In genomic region chr8:70001892-70002191, GRCm38 (mm10) we compare ENCODE assay signal across 7 mouse cellular contexts. TPM values are rescaled to one million over a fixed set of nuclear protein-coding genes. Genes with fewer than 3 reads are reported as not detected.
DNase-seq lines count a peak whose midpoint lies in the region; ATAC-seq and TF ChIP-seq lines count a peak whose summit lies in the region.
"Not testable (repeated sequence)": the region's sequence is repeated elsewhere in the genome, so short reads cannot be mapped to it uniquely, and the experiment has no call there.

No protein-coding gene starts in this region.

- H3K27ac ChIP-seq in bone marrow macrophage, adult 2 months (ENCODE audit: insufficient read depth, low read depth, low read length): peak overlapping the region; percentile 99
- peak overlapping the region; percentile 78; the same call in 1 of the 2 replicates for H3K27ac ChIP-seq in heart, adult 2 months
- H3K27ac ChIP-seq in hindbrain, embryonic 11.5 days (ENCODE audit: low read depth, low read length): not testable (repeated sequence)
- 0 out of 2 replicates have a peak overlapping the region, but pooled peaks have one; percentile 51 for H3K27ac ChIP-seq in kidney, embryonic 14.5 days (ENCODE audit: low read depth, low read length)
- peak overlapping the region; percentile 85; the same call in 1 of the 2 replicates for H3K27ac ChIP-seq in liver, embryonic 12.5 days
- H3K27ac ChIP-seq in macrophage: peak overlapping the region; percentile 99
- peak overlapping the region; percentile 37; the same call in 1 of the 2 replicates for H3K27ac ChIP-seq in small intestine, adult 2 months (ENCODE audit: insufficient read depth, low read depth, low read length)

- peaks cover 32% of the 10 kb centered on the region for H3K4me1 ChIP-seq in bone marrow macrophage, adult 2 months (ENCODE audit: control insufficient read depth, insufficient read depth, low read length)
- peaks cover 23% of the 10 kb centered on the region for H3K4me1 ChIP-seq in heart, adult 2 months (ENCODE audit: control insufficient read depth, insufficient read depth, low read length)
- not testable (repeated sequence) for H3K4me1 ChIP-seq in hindbrain, embryonic 11.5 days (replicated peaks; ENCODE audit: control insufficient read depth, insufficient read depth, low read length); kidney, embryonic 14.5 days (ENCODE audit: control insufficient read depth, insufficient read depth, low read length)
- H3K4me1 ChIP-seq in liver, embryonic 12.5 days: peaks cover 36% of the 10 kb centered on the region
- H3K4me1 ChIP-seq in small intestine, adult 2 months (ENCODE audit: control insufficient read depth, insufficient read depth, insufficient read length, low read length): peaks cover 12% of the 10 kb centered on the region

- not testable (repeated sequence) for TF ChIP-seq EP300 in heart, adult 2 months (IDR thresholded peaks at IDR 0.05; ENCODE audit: insufficient read depth, low read depth, low read length)

- H3K27me3 ChIP-seq in heart, adult 2 months (ENCODE audit: control insufficient read depth, insufficient read depth, low read length); hindbrain, embryonic 11.5 days (ENCODE audit: control insufficient read depth, insufficient read depth, low read length); kidney, embryonic 14.5 days (ENCODE audit: control insufficient read depth, insufficient read depth, low read length); liver, embryonic 12.5 days (replicated peaks); small intestine, adult 2 months (ENCODE audit: control insufficient read depth, insufficient read depth, low read length): not testable (repeated sequence)

- ATAC-seq in hindbrain, embryonic 11.5 days (ENCODE audit: low FRiP score); kidney, embryonic 14.5 days (ENCODE audit: low FRiP score, low TSS enrichment); liver, embryonic 12.5 days: not testable (repeated sequence)

- H3K4me3 ChIP-seq in bone marrow macrophage, adult 2 months (ENCODE audit: insufficient read depth, low read length): peak overlapping the region; percentile 21; the same call in 1 of the 2 replicates
- H3K4me3 ChIP-seq in heart, adult 2 months: peak overlapping the region; percentile 43
- not testable (repeated sequence) for H3K4me3 ChIP-seq in hindbrain, embryonic 11.5 days (ENCODE audit: low read depth, low read length); kidney, embryonic 14.5 days (ENCODE audit: low read length); small intestine, adult 2 months (ENCODE audit: low read depth, low read length)
- H3K4me3 ChIP-seq in liver, embryonic 12.5 days: peak overlapping the region; percentile 51; the same call in 1 of the 2 replicates
- peak overlapping the region; percentile 22; the same call in 1 of the 2 replicates for H3K4me3 ChIP-seq in macrophage (ENCODE audit: inconsistent target)

- H3K36me3 ChIP-seq in heart, adult 2 months (ENCODE audit: control insufficient read depth, insufficient read depth, low read length); hindbrain, embryonic 11.5 days (ENCODE audit: control insufficient read depth, insufficient read depth, low read length); kidney, embryonic 14.5 days (ENCODE audit: control insufficient read depth, insufficient read depth, low read length); liver, embryonic 12.5 days; macrophage (ENCODE audit: inconsistent target); small intestine, adult 2 months (ENCODE audit: control insufficient read depth, insufficient read depth, low read length): not testable (repeated sequence)

- intact Hi-C loops in heart, adult 2 months (cut with DNase I): loop anchor here (1.0 to 5.0 kb wide), 3 partner anchors 45 to 128 kb away; no protein-coding TSS in a partner anchor

- WGBS in heart, adult 2 months: 31% methylated on average over 7 of the region's 7 CpGs
- 39% methylated on average over 7 of the region's 7 CpGs for WGBS in hindbrain, embryonic 11.5 days
- 38% methylated on average over 7 of the region's 7 CpGs for WGBS in kidney, embryonic 14.5 days
- WGBS in liver, embryonic 12.5 days (ENCODE audit: insufficient replicate concordance): 20% methylated on average over 7 of the region's 7 CpGs
- WGBS in macrophage (ENCODE audit: missing documents): 41% methylated on average over 5 of the region's 7 CpGs
- 28% methylated on average over 7 of the region's 7 CpGs for WGBS in small intestine, adult 2 months

- not testable (repeated sequence) for H3K9me3 ChIP-seq in hindbrain, embryonic 11.5 days (ENCODE audit: control insufficient read depth, low read length); kidney, embryonic 14.5 days (ENCODE audit: control insufficient read depth, low read length); liver, embryonic 12.5 days (replicated peaks)

- not testable (repeated sequence) for DNase-seq in heart, adult 2 months; hindbrain, embryonic 11.5 days (ENCODE audit: low spot score)

- TF ChIP-seq CTCF in bone marrow macrophage, adult 2 months (IDR thresholded peaks at IDR 0.05; ENCODE audit: low read depth, low read length); heart, adult 2 months (IDR thresholded peaks at IDR 0.05); small intestine, adult 2 months (IDR thresholded peaks at IDR 0.05; ENCODE audit: extremely low read depth, insufficient read length, insufficient replicate concordance, low read depth, low read length): not testable (repeated sequence)

- peak overlapping the region; percentile 18; the same call in 1 of the 2 replicates for H3K4me2 ChIP-seq in hindbrain, embryonic 11.5 days (replicated peaks; ENCODE audit: low read depth, low read length)
- H3K4me2 ChIP-seq in kidney, embryonic 14.5 days (replicated peaks; ENCODE audit: low read depth, low read length): peak overlapping the region; percentile 44
- peak overlapping the region; percentile 83 for H3K4me2 ChIP-seq in liver, embryonic 12.5 days

- H3K79me2 ChIP-seq in heart, adult 2 months (replicated peaks; ENCODE audit: control insufficient read depth, insufficient read depth, low read length); macrophage (ENCODE audit: inconsistent target): not testable (repeated sequence)

- H3K9ac ChIP-seq in heart, adult 2 months (ENCODE audit: low read depth, low read length); kidney, embryonic 14.5 days (ENCODE audit: low read depth, low read length): not testable (repeated sequence)
- H3K9ac ChIP-seq in hindbrain, embryonic 11.5 days (ENCODE audit: low read depth, low read length): 0 out of 2 replicates have a peak overlapping the region, but pooled peaks have one; percentile 2
- peak overlapping the region; percentile 73 for H3K9ac ChIP-seq in liver, embryonic 12.5 days

- not testable (repeated sequence) for TF ChIP-seq POLR2A in bone marrow macrophage, adult 2 months (IDR thresholded peaks at IDR 0.05; ENCODE audit: borderline replicate concordance, low read depth, low read length); heart, adult 2 months (IDR thresholded peaks at IDR 0.05; ENCODE audit: insufficient read depth, low read depth, low read length); small intestine, adult 2 months (IDR thresholded peaks at IDR 0.05; ENCODE audit: low read depth, low read length)

RNA-seq across cellular contexts. Expression of gene Gatad2a, which starts 5.7 kb away (rescaled TPM):
- 36.5 and 36.9 TPM in 2 replicates for polyA plus RNA-seq in bone marrow macrophage, adult 2 months (2012; ENCODE audit: insufficient read depth, insufficient read length, missing spikeins)
- total RNA-seq in heart, adult 2 months (2021): 10 to 100 TPM; 36.4 TPM
- 23.7 and 24.7 TPM in 2 replicates for polyA plus RNA-seq in heart, adult 2 months (2012; rRNA removed)
- polyA plus RNA-seq in hindbrain, embryonic 11.5 days (2014; fragmentation: Nextera tagmentation; extraction: Ambion mirVana): 48.8 and 62.0 TPM in 2 replicates
- 42.1 and 59.0 TPM in 2 replicates for polyA plus RNA-seq in kidney, embryonic 14.5 days (2014; fragmentation: Nextera tagmentation; extraction: Ambion mirVana)
- 60.2 and 62.6 TPM in 2 replicates for polyA plus RNA-seq in liver, embryonic 12.5 days (2016; fragmentation: Nextera tagmentation; extraction: Ambion mirVana)
- total RNA-seq in macrophage (2018; cell fraction: chromatin; rRNA removed): 100 to 1,000 TPM in 6 of 26 experiments, 10 to 100 TPM in 20; 28.5 to 185 (median 83.8) TPM
- 10 to 100 TPM; 60.9 to 96.4 (median 79.3) TPM for total RNA-seq in macrophage (2018; cell fraction: cytosol; rRNA removed)
- 100 to 1,000 TPM in 1 of 26 experiments, 10 to 100 TPM in 25; 33.3 to 121 (median 69.3) TPM for total RNA-seq in macrophage (2018; cell fraction: nucleus; rRNA removed)
- 38.2 to 65.2 TPM (median 54.8 TPM) in 3 replicates for polyA plus RNA-seq in macrophage (2018)
- 46.0 and 101 TPM in 2 replicates for polyA plus RNA-seq in small intestine, adult 2 months (2012; rRNA removed)

RNA-seq across cellular contexts. Expression of gene Mau2, which starts 40.7 kb away (rescaled TPM):
- polyA plus RNA-seq in bone marrow macrophage, adult 2 months (2012; ENCODE audit: insufficient read depth, insufficient read length, missing spikeins): 47.2 and 51.1 TPM in 2 replicates
- total RNA-seq in heart, adult 2 months (2021): 10 to 100 TPM; 30.1 to 32.6 TPM
- polyA plus RNA-seq in heart, adult 2 months (2012; rRNA removed): 33.2 and 46.9 TPM in 2 replicates
- 51.1 and 52.1 TPM in 2 replicates for polyA plus RNA-seq in hindbrain, embryonic 11.5 days (2014; fragmentation: Nextera tagmentation; extraction: Ambion mirVana)
- 36.2 and 58.4 TPM in 2 replicates for polyA plus RNA-seq in kidney, embryonic 14.5 days (2014; fragmentation: Nextera tagmentation; extraction: Ambion mirVana)
- 35.4 and 36.2 TPM in 2 replicates for polyA plus RNA-seq in liver, embryonic 12.5 days (2016; fragmentation: Nextera tagmentation; extraction: Ambion mirVana)
- 100 to 1,000 TPM; 120 to 264 (median 199) TPM for total RNA-seq in macrophage (2018; cell fraction: chromatin; rRNA removed)
- total RNA-seq in macrophage (2018; cell fraction: cytosol; rRNA removed): 10 to 100 TPM; 17.3 to 38.8 (median 29.1) TPM
- total RNA-seq in macrophage (2018; cell fraction: nucleus; rRNA removed): 100 to 1,000 TPM in 11 of 26 experiments, 10 to 100 TPM in 15; 63.0 to 154 (median 92.7) TPM
- polyA plus RNA-seq in macrophage (2018): 11.9 to 29.5 TPM (median 18.7 TPM) in 3 replicates
- polyA plus RNA-seq in small intestine, adult 2 months (2012; rRNA removed): 63.2 and 107 TPM in 2 replicates

RNA-seq across cellular contexts. Expression of gene Sugp1, which starts 40.8 kb away (rescaled TPM):
- 23.4 and 25.5 TPM in 2 replicates for polyA plus RNA-seq in bone marrow macrophage, adult 2 months (2012; ENCODE audit: insufficient read depth, insufficient read length, missing spikeins)
- total RNA-seq in heart, adult 2 months (2021): 10 to 100 TPM; 15.8 to 19.6 TPM
- 6.7 and 10.6 TPM in 2 replicates for polyA plus RNA-seq in heart, adult 2 months (2012; rRNA removed)
- 34.5 and 35.4 TPM in 2 replicates for polyA plus RNA-seq in hindbrain, embryonic 11.5 days (2014; fragmentation: Nextera tagmentation; extraction: Ambion mirVana)
- 33.7 and 38.1 TPM in 2 replicates for polyA plus RNA-seq in kidney, embryonic 14.5 days (2014; fragmentation: Nextera tagmentation; extraction: Ambion mirVana)
- 25.1 and 26.2 TPM in 2 replicates for polyA plus RNA-seq in liver, embryonic 12.5 days (2016; fragmentation: Nextera tagmentation; extraction: Ambion mirVana)
- 10 to 100 TPM; 17.6 to 77.5 (median 50.8) TPM for total RNA-seq in macrophage (2018; cell fraction: chromatin; rRNA removed)
- 10 to 100 TPM; 17.3 to 30.2 (median 25.2) TPM for total RNA-seq in macrophage (2018; cell fraction: cytosol; rRNA removed)
- 10 to 100 TPM in 25 of 26 experiments, 1 to 10 TPM in 1; 9.3 to 47.4 (median 27.3) TPM for total RNA-seq in macrophage (2018; cell fraction: nucleus; rRNA removed)
- polyA plus RNA-seq in macrophage (2018): 21.0 to 34.1 TPM (median 22.9 TPM) in 3 replicates
- 6.9 and 10.4 TPM in 2 replicates for polyA plus RNA-seq in small intestine, adult 2 months (2012; rRNA removed)

Comparison
In these comparisons a context has a peak if more than half of its experiments do, and no peak if none do; other contexts are left out.
1. H3K4me2 ChIP-seq: peak in every context shown above with its lines; median percentile 83 in liver, embryonic 12.5 days; 44 in kidney, embryonic 14.5 days; 18 in hindbrain, embryonic 11.5 days.